Mouse (Mus musculus): ENCODE measurements around the gene Ckmt2. TPM values are rescaled to one million over a fixed set of nuclear protein-coding genes. Genes with fewer than 3 reads are reported as not detected.

Gene Ckmt2
- polyA plus RNA-seq, 1 experiment from 2014 or later: 0.17 TPM

- ATAC-seq (ENCODE audit: low read depth): no peak
- H3K9me3 ChIP-seq: no peaks in the 10 kb centered on the region
- 82% methylated on average over 6 of the region's 6 CpGs for WGBS
Measured at GRCm38 (mm10) chr13:91893132-91893531, 16.4 kb upstream of the Ckmt2 start.

DNA sequence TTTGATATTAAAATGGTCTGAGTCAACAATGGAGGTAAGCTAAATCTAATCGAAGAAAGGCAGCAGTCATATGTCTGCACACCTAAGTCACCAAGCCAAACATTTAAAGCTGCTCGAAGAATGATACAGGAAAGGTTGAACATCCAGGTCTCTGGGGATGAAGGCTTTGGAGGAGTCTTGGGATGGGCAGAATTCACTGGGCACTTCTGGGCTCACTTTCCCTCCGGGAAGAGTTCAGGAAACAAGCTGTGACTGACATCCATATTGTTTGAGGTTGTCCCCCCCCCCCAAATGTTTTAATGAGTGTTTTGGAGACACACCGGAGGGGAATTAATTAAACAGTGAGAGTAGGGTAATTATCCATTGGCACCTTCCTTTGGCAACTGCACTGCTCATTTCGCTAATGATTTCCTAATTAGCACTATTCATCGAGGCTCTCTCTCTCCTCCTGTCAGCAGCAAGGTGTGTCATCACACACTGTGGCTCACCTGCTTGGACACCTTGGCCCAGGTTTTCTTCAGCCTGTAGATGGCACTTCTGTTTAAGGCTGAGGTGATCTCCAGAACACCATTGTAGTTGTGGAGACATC lies 13.4 kb upstream of the Ckmt2 start:
- no peak overlapping the region for H3K9ac ChIP-seq
- WGBS: 67% methylated on average over 6 of the region's 6 CpGs
- H3K27ac ChIP-seq (replicated peaks): no peak overlapping the region
- H3K9me3 ChIP-seq: no peaks in the 10 kb centered on the region
- no peaks in the 10 kb centered on the region for H3K36me3 ChIP-seq
- H3K4me3 ChIP-seq: no peak overlapping the region
- no peak overlapping the region for H3K4me2 ChIP-seq
- ATAC-seq (ENCODE audit: low read depth): no peak
- H3K27me3 ChIP-seq: no peaks in the 10 kb centered on the region
- H3K4me1 ChIP-seq (replicated peaks): no peaks in the 10 kb centered on the region

More at GRCm38 (mm10) chr13:91893132-91893531, 16.4 kb upstream of the Ckmt2 start:
- no peaks in the 10 kb centered on the region for H3K4me1 ChIP-seq (replicated peaks)
- no peak overlapping the region for H3K9ac ChIP-seq
- H3K27me3 ChIP-seq: no peaks in the 10 kb centered on the region
- H3K27ac ChIP-seq (replicated peaks): no peak overlapping the region
- no peak overlapping the region for H3K4me2 ChIP-seq
- no peak overlapping the region for H3K4me3 ChIP-seq
- no peaks in the 10 kb centered on the region for H3K36me3 ChIP-seq

GRCm38 (mm10) chr13:91884714-91885386 lies 8.2 kb upstream of the Ckmt2 start:
- H3K4me1 ChIP-seq (replicated peaks): no peaks in the 10 kb centered on the region
- 86% methylated on average over 5 of the region's 5 CpGs for WGBS
- H3K4me2 ChIP-seq: no peak overlapping the region
- no peak overlapping the region for H3K27ac ChIP-seq (replicated peaks)
- H3K9me3 ChIP-seq: no peaks in the 10 kb centered on the region
- no peak overlapping the region for H3K4me3 ChIP-seq
- no peak for ATAC-seq (ENCODE audit: low read depth)
- H3K9ac ChIP-seq: no peak overlapping the region
- H3K27me3 ChIP-seq: no peaks in the 10 kb centered on the region
- no peaks in the 10 kb centered on the region for H3K36me3 ChIP-seq

DNA sequence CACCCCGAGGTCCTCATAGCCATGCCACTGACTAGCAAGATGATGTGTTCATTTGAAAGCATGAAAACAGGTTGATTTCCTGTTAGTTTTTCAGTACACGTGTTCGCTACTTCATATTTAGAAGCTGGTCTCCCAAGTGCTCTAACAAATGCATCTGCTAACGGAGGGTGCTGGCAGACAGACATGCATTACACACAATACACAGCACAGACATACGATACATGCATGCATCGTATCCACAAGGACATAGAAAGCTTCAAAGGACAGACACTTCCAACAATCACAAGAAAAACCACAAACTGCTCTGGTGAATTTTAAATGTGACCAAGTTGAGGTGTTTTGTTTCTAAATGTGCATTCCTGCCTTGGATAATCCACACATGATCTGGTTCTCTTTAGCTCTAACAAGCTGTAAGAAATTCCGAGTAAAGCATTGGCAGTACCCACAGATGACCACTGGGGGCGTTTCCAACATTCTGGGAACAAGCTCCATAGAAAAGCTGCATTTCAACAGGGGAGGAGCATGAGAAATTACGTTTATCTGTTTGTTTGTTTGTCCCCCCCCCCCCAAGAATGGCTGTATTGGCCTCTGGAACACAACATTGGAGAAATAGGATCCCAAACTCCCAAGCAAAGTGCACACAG lies 5.3 kb upstream of the Ckmt2 start:
- no peak for ATAC-seq (ENCODE audit: low read depth)

GRCm38 (mm10) chr13:91880256-91880655 lies 3.6 kb upstream of the Ckmt2 start:
- Histone ChIP-seq H3K27me3 (no peaks in the 10 kb centered on the region), H3K9ac (no peak overlapping the region), H3K4me3 (no peak overlapping the region), H3K27ac (replicated peaks) (no peak overlapping the region), H3K36me3 (no peaks in the 10 kb centered on the region), H3K4me1 (replicated peaks) (no peaks in the 10 kb centered on the region), H3K9me3 (no peaks in the 10 kb centered on the region), H3K4me2 (no peak overlapping the region)
- no peak for ATAC-seq (ENCODE audit: low read depth)
- 89% methylated on average over 4 of the region's 4 CpGs for WGBS

More for the DNA sequence above, 5.3 kb upstream of the Ckmt2 start:
- Histone ChIP-seq H3K36me3 (no peaks in the 10 kb centered on the region), H3K9me3 (no peaks in the 10 kb centered on the region), H3K4me2 (no peak overlapping the region), H3K27me3 (no peaks in the 10 kb centered on the region), H3K9ac (no peak overlapping the region), H3K27ac (replicated peaks) (no peak overlapping the region), H3K4me3 (no peak overlapping the region), H3K4me1 (replicated peaks) (no peaks in the 10 kb centered on the region)
- WGBS: 61% methylated on average over 9 of the region's 9 CpGs

DNA sequence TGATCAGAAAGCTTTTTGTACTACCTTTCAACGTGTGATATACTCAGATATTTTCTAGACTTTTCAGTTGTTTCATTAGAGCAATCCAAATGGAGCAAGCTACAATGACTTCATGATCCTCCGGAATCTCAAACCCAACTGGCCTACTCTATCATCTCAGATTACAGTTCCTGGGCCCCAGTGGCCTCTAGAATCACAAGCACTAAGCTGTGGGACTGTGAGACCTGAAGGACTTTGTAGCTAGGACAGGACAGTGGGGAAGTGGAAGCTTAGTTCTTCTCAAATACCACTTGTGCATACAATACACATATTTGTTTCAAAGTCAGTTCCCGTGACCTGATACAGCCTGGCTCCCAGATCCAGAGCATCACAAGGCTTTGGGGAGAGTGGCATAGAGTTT lies 1.3 kb upstream of the Ckmt2 start:
- no peak overlapping the region for H3K9ac ChIP-seq
- H3K27me3 ChIP-seq: no peaks in the 10 kb centered on the region
- no peaks in the 10 kb centered on the region for H3K36me3 ChIP-seq
- no peaks in the 10 kb centered on the region for H3K4me1 ChIP-seq (replicated peaks)
- H3K4me2 ChIP-seq: no peak overlapping the region
- 89% methylated on average over 3 of the region's 3 CpGs for WGBS
- H3K27ac ChIP-seq (replicated peaks): no peak overlapping the region
- no peak overlapping the region for H3K4me3 ChIP-seq
- no peaks in the 10 kb centered on the region for H3K9me3 ChIP-seq
- ATAC-seq (ENCODE audit: low read depth): no peak

DNA sequence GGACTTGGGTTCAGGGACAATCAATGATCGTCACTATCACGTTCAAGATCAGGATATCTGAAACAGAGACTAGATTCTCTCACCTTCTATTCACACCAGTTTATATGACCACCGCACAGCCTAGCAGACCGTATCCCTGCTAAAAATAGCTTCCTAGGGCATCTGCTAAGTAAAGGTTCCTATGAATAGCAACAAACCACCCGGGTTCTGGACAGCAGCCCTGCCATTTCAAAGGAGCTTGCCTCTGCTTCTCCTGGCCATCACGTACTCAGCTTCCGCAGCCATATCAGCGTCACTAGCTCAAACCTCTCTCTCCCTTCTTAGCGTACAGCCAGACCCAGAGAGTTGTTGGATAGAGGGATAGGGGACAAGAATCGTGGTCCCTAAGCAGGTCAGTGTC lies 665 bp upstream of the Ckmt2 start:
- no peaks in the 10 kb centered on the region for H3K36me3 ChIP-seq
- no peak overlapping the region for H3K27ac ChIP-seq (replicated peaks)
- H3K4me3 ChIP-seq: no peak overlapping the region
- no peak overlapping the region for H3K4me2 ChIP-seq
- 91% methylated on average over 10 of the region's 10 CpGs for WGBS
- H3K27me3 ChIP-seq: no peaks in the 10 kb centered on the region
- ATAC-seq (ENCODE audit: low read depth): no peak
- no peaks in the 10 kb centered on the region for H3K4me1 ChIP-seq (replicated peaks)
- H3K9ac ChIP-seq: no peak overlapping the region
- no peaks in the 10 kb centered on the region for H3K9me3 ChIP-seq

GRCm38 (mm10) chr13:91875581-91875980 lies 1.1 kb downstream of the Ckmt2 start:
- Histone ChIP-seq H3K4me2 (no peak overlapping the region), H3K4me1 (replicated peaks) (no peaks in the 10 kb centered on the region), H3K4me3 (no peak overlapping the region), H3K36me3 (no peaks in the 10 kb centered on the region), H3K27ac (replicated peaks) (no peak overlapping the region), H3K27me3 (no peaks in the 10 kb centered on the region), H3K9ac (no peak overlapping the region), H3K9me3 (no peaks in the 10 kb centered on the region)
- 34% methylated on average over 2 of the region's 2 CpGs for WGBS
- ATAC-seq (ENCODE audit: low read depth): no peak

DNA sequence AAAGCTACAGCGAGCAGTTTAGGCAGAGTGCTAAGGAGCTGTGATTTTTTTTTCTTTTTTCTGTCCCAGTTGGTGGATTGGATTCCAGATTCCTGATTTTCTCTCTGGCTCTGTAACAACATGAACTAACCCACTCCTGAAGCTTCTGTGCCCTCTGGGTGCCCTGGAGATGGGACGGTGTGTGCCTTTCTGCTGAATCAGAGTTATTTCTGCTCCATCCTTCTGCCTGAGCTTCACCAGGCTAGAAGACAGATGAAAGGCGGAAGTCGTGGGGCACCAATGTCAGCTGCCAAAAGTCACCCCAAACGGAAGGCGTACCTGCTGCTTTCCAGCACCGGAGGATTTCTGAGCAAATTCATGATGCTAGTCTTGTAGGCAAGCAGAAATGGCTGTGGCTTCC lies 2.1 kb downstream of the Ckmt2 start:
- Histone ChIP-seq H3K36me3 (no peaks in the 10 kb centered on the region), H3K27me3 (no peaks in the 10 kb centered on the region), H3K9me3 (no peaks in the 10 kb centered on the region), H3K4me2 (no peak overlapping the region), H3K4me1 (replicated peaks) (no peaks in the 10 kb centered on the region), H3K4me3 (no peak overlapping the region), H3K9ac (no peak overlapping the region), H3K27ac (replicated peaks) (no peak overlapping the region)
- no peak for ATAC-seq (ENCODE audit: low read depth)
- WGBS: 88% methylated on average over 7 of the region's 7 CpGs

GRCm38 (mm10) chr13:91873734-91874329 lies 2.9 kb downstream of the Ckmt2 start:
- Histone ChIP-seq H3K4me1 (replicated peaks) (no peaks in the 10 kb centered on the region), H3K27ac (replicated peaks) (no peak overlapping the region), H3K9me3 (no peaks in the 10 kb centered on the region), H3K9ac (no peak overlapping the region), H3K4me3 (no peak overlapping the region), H3K27me3 (no peaks in the 10 kb centered on the region), H3K36me3 (no peaks in the 10 kb centered on the region), H3K4me2 (no peak overlapping the region)
- ATAC-seq (ENCODE audit: low read depth): no peak
- 81% methylated on average over 7 of the region's 7 CpGs for WGBS

DNA sequence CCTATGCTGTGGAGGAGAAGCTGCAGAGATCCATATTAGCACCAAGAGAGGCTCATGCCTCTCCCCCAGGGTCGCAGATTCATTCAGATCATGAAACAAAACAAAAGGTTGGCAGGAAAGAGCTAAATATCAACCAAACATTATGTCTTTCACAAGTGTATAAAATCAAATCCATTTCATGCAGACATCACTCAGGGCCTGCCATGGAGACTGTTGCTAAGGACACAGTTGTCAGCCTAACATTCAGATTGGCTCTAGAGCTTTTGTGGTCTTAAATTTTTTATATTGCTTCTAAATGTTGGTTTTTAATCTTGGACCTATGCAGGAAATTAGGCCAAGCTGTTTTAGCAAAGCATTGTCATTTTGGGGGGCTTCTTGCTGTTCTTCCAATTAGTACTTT lies 8.1 kb downstream of the Ckmt2 start:
- ATAC-seq (ENCODE audit: low read depth): no peak
- Histone ChIP-seq H3K27ac (replicated peaks) (no peak overlapping the region), H3K4me3 (no peak overlapping the region), H3K9ac (no peak overlapping the region), H3K36me3 (no peaks in the 10 kb centered on the region), H3K4me1 (replicated peaks) (no peaks in the 10 kb centered on the region), H3K4me2 (no peak overlapping the region), H3K9me3 (0 out of 2 replicates have a peak, but pooled peaks cover 6% of the 10 kb centered on the region), H3K27me3 (no peaks in the 10 kb centered on the region)
- 91% methylated on average over 1 of the region's 1 CpGs for WGBS

DNA sequence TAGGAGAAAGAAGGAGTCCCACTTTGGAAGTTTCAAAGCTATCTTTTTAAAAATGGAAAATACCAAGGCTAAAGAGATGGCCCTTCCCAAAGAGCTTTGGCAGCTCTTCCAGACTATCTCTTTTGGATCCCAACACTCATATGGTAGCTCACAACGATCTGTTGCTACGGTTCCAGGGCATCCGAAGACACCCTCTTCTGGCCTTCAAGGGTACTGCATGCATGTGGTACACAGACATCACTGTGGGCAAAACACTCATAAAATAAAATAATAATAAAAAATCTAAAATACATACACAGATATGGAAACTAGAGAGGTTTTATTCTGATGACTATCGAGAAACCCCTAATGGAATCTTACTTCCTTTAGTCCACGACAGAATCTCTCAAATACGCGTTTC lies 17.9 kb downstream of the Ckmt2 start:
- 71% methylated on average over 7 of the region's 7 CpGs for WGBS
- Histone ChIP-seq H3K27me3 (no peaks in the 10 kb centered on the region), H3K4me3 (no peak overlapping the region), H3K4me2 (no peak overlapping the region), H3K9me3 (no peaks in the 10 kb centered on the region), H3K27ac (replicated peaks) (no peak overlapping the region), H3K4me1 (replicated peaks) (no peaks in the 10 kb centered on the region), H3K36me3 (no peaks in the 10 kb centered on the region), H3K9ac (no peak overlapping the region)
- ATAC-seq (ENCODE audit: low read depth): 0 out of 2 replicates have a peak, but pooled peaks have one; percentile 40
